Mouse (Mus musculus) left cerebral cortex, postnatal 14 days (tissue): Measurements from ENCODE around the gene Rrp1. TPM values are rescaled to one million over a fixed set of nuclear protein-coding genes. Genes with fewer than 3 reads are reported as not detected.
"Not testable (repeated sequence)": the region's sequence is repeated elsewhere in the genome, so short reads cannot be mapped to it uniquely, and the experiment has no call there.

ENCODE experiments used
- DNase-seq, 2 experiments: peaks; one replicate each; pipeline ENCODE4 v3.0.0; 2021 to 2022; ENCODE audit warnings: low spot score in 2 of 2, mixed read lengths in 1 of 2
- intact Hi-C: fragments of 180-260 bp; cut with DNase I; formaldehyde crosslinking; loops from one replicate; pipeline ENCODE4 v1.15.1; 2025
- total RNA-seq, 2 experiments: library from RNA; stranded (reverse); gene quantifications; 2 replicates each; pipeline ENCODE4 v1.2.3; 2021

The Rrp1 gene
- total RNA-seq, 2 experiments from 2014 or later = 355 to 365 TPM

- no peak for DNase-seq
- intact Hi-C loops = no loop called here
Measured at GRCm38 (mm10) chr10:78428070-78428469, 15.2 kb upstream of the Rrp1 start.

- intact Hi-C loops = no loop called here
- no peak for DNase-seq
Measured at GRCm38 (mm10) chr10:78426117-78426735, 13.4 kb upstream of the Rrp1 start.

GRCm38 (mm10) chr10:78425181-78426041, 12.6 kb upstream of the Rrp1 start, which contains the start of gene Cstb:
Gene Cstb, plus strand, starts transcription at chr10:78425669.
- intact Hi-C loops = no loop called here
- DNase-seq = peak; percentile 84 to 87

GRCm38 (mm10) chr10:78422614-78423013, 9.8 kb upstream of the Rrp1 start:
- DNase-seq = no peak
- intact Hi-C loops = no loop called here

- DNase-seq = no peak
- intact Hi-C loops = no loop called here
Measured at GRCm38 (mm10) chr10:78420929-78421328, 8.1 kb upstream of the Rrp1 start.

- intact Hi-C loops = no loop called here
Measured at GRCm38 (mm10) chr10:78418791-78419190, 5.9 kb upstream of the Rrp1 start.

GRCm38 (mm10) chr10:78417888-78418287, 5.0 kb upstream of the Rrp1 start:
- DNase-seq = peak in 1 of 2 experiments; percentile 58
- intact Hi-C loops = no loop called here

More at GRCm38 (mm10) chr10:78418791-78419190, 5.9 kb upstream of the Rrp1 start:
- no peak for DNase-seq

- intact Hi-C loops, DNase-seq: not testable (repeated sequence)
Measured at GRCm38 (mm10) chr10:78414936-78415335, 2.1 kb upstream of the Rrp1 start.

- intact Hi-C loops = no loop called here
Measured at GRCm38 (mm10) chr10:78413152-78413520, 293 bp upstream of the Rrp1 start.

GRCm38 (mm10) chr10:78411851-78412250, 992 bp downstream of the Rrp1 start:
- intact Hi-C loops = no loop called here
- peak in 1 of 2 experiments; percentile 47 for DNase-seq

More at GRCm38 (mm10) chr10:78413152-78413520, 293 bp upstream of the Rrp1 start:
- no peak for DNase-seq

GRCm38 (mm10) chr10:78409035-78409788, 3.6 kb downstream of the Rrp1 start:
- intact Hi-C loops = no loop called here
- DNase-seq = no peak

GRCm38 (mm10) chr10:78407132-78407531, 5.7 kb downstream of the Rrp1 start:
- intact Hi-C loops = no loop called here
- no peak for DNase-seq

GRCm38 (mm10) chr10:78406152-78406551, 6.7 kb downstream of the Rrp1 start:
- intact Hi-C loops = no loop called here
- DNase-seq = no peak

- no peak for DNase-seq
- intact Hi-C loops = no loop called here
Measured at GRCm38 (mm10) chr10:78402301-78402922, 10.4 kb downstream of the Rrp1 start.

- no peak for DNase-seq
- intact Hi-C loops = no loop called here
Measured at GRCm38 (mm10) chr10:78401127-78401526, 11.7 kb downstream of the Rrp1 start.

GRCm38 (mm10) chr10:78399090-78399657, 13.7 kb downstream of the Rrp1 start:
- DNase-seq = peak; percentile 48 to 78
- intact Hi-C loops = loop anchor here (5.0 kb wide), 1 partner anchor 212 kb away; the partner anchor contains the start of gene Pwp2

- DNase-seq = no peak
- intact Hi-C loops = loop anchor here (5.0 kb wide), 1 partner anchor 209 kb away; the partner anchor contains the start of gene Pwp2
Measured at GRCm38 (mm10) chr10:78396625-78396885, 16.3 kb downstream of the Rrp1 start.

GRCm38 (mm10) chr10:78395819-78396624, 16.8 kb downstream of the Rrp1 start:
- intact Hi-C loops = loop anchor here (5.0 kb wide), 1 partner anchor 209 kb away; the partner anchor contains the start of gene Pwp2
- DNase-seq = peak; percentile 98 to 99
